Mouse (Mus musculus): ENCODE results near the gene Sobp. TPM values are rescaled to one million over a fixed set of nuclear protein-coding genes. Genes with fewer than 3 reads are reported as not detected.

The Sobp gene
- polyA plus RNA-seq, 1 experiment = not detected

DNA sequence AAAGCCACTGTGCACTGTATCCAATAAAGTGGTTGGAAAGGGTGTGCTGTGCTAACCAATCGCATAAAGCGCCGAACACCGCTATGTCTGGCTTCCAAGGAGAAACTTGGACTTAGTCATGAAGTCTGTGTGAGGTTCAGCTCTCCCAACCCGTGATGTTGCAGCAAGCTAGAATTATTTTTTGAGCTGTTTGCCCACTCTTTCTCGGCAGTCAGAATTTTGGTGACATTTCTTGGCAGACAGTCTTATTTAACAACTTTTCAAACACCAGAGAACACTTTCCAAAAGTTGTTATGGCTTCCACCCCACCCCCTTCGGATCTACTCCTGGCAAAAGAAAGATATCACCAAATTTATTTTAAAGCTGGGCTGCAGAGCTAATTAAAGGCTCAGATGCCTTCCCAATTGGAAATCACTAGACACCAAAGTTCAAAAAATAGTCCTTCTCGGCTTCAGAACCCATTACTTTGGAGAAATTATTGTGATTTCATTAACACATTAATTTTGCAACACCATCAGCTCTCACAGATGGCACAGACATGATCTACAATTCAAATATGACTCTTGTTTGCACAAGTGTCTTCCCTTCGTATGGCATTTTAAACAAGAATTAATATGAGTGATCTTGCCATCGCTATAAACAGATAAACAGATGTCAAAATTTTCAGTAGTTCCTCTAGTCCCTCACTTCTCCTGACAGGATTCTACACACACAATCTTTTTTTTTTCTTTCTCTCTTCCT, 150.7 kb downstream of the Sobp start:
- H3K4me3 ChIP-seq (ENCODE audit: insufficient read depth, low read length) = no peak overlapping the region
- H3K27ac ChIP-seq (ENCODE audit: insufficient read depth, low read depth, low read length) = no peak overlapping the region
- H3K4me1 ChIP-seq (ENCODE audit: control insufficient read depth, insufficient read depth, low read length) = peaks cover 2% of the 10 kb centered on the region; the same call in 1 of the 2 replicates
- TF ChIP-seq CTCF (IDR thresholded peaks at IDR 0.05; ENCODE audit: low read depth, low read length) = no peak
- no peak for TF ChIP-seq POLR2A (IDR thresholded peaks at IDR 0.05; ENCODE audit: borderline replicate concordance, low read depth, low read length)

DNA sequence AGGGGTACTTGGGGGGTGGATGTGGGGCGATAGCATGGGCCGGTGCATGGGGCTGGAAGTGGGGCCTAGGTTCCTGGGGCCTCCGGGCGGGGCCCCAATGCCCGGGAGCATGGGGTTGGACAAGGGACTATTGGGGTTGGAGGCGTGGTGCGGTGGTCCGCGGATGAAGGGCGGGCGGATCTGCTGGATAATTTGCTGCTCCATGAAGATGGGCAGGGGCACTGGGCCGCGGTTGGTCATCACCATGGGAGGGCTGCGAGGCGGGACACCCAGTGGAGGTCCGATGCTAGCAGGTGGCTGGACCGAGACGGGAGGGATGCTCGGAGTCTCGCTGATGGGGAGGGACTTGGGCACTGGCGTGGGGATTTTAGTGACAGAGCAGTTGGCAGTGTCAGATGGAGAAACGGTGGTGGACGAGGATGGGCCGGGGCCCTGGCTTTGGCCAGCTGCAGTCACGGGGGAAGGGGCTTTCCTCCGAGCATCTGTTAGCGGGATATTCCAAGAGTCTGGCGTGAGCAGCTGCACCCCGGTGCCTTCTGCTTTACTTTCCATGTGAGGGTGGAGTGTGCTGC, 152.1 kb downstream of the Sobp start:
- no peak overlapping the region; the same call in 1 of the 2 replicates for H3K4me3 ChIP-seq (ENCODE audit: insufficient read depth, low read length)
- TF ChIP-seq POLR2A (IDR thresholded peaks at IDR 0.05; ENCODE audit: borderline replicate concordance, low read depth, low read length) (no peak), CTCF (IDR thresholded peaks at IDR 0.05; ENCODE audit: low read depth, low read length) (no peak)
- H3K27ac ChIP-seq (ENCODE audit: insufficient read depth, low read depth, low read length) = no peak overlapping the region
- H3K4me1 ChIP-seq (ENCODE audit: control insufficient read depth, insufficient read depth, low read length) = peaks cover 2% of the 10 kb centered on the region; the same call in 1 of the 2 replicates

DNA sequence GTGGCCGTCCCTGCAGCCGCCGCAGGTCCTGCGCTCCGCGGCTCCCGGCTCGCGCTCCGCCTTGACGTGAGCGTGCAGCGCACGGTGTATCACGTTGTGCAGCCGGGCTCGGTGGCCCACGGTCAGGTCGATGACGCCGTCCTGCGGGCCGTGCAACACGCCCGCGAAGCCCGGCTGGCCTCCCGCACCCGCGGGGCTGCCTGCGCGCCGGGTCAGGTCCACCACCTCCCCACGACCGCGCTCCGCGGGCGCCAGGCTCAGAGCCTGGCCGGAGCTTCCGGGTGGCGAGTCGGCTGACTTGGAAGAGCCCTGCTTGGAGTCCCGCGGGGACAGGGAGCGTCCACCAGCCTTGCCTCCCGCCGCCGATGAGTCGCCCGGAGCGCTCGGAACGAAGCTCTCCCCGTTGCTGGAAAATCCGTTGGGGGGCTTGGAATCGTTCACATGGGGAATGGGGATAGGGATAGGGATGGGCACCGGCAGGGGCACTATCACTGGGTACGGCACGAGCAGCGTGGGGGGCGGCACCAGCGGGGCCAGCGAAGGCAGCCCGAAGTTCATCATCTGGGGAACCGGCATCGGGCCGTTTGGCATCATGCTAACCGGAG, 152.7 kb downstream of the Sobp start:
- peak overlapping the region; percentile 65 for H3K4me3 ChIP-seq (ENCODE audit: insufficient read depth, low read length)
- TF ChIP-seq POLR2A (IDR thresholded peaks at IDR 0.05; ENCODE audit: borderline replicate concordance, low read depth, low read length) = no peak
- no peak for TF ChIP-seq CTCF (IDR thresholded peaks at IDR 0.05; ENCODE audit: low read depth, low read length)
- peaks cover 2% of the 10 kb centered on the region; the same call in 1 of the 2 replicates for H3K4me1 ChIP-seq (ENCODE audit: control insufficient read depth, insufficient read depth, low read length)
- H3K27ac ChIP-seq (ENCODE audit: insufficient read depth, low read depth, low read length) = no peak overlapping the region

DNA sequence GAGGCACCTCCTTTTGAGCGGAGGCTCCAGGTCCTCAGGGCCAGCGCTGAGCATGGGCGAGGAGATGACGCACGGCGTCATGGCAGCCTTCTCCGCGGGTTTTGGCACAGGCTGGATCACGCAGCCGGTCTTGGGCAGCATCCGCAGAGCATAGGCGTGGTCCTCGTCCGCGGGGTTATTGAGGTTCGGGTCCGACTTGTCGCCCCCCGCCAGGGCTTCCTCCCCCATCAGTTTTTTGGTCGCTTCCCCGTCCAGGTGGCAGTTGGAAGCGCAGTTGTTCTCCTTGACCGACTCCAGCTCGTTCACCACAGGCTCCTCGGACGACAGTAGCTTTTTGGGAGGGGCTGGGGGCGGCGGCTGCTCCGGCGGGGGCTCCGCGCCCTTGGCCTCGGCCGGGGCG, 153.3 kb downstream of the Sobp start:
- Histone ChIP-seq H3K4me3 (ENCODE audit: insufficient read depth, low read length) (peak overlapping the region; percentile 65), H3K27ac (ENCODE audit: insufficient read depth, low read depth, low read length) (no peak overlapping the region), H3K4me1 (ENCODE audit: control insufficient read depth, insufficient read depth, low read length) (peaks cover 2% of the 10 kb centered on the region; the same call in 1 of the 2 replicates)
- TF ChIP-seq CTCF (IDR thresholded peaks at IDR 0.05; ENCODE audit: low read depth, low read length) = no peak
- TF ChIP-seq POLR2A (IDR thresholded peaks at IDR 0.05; ENCODE audit: borderline replicate concordance, low read depth, low read length) = no peak

DNA sequence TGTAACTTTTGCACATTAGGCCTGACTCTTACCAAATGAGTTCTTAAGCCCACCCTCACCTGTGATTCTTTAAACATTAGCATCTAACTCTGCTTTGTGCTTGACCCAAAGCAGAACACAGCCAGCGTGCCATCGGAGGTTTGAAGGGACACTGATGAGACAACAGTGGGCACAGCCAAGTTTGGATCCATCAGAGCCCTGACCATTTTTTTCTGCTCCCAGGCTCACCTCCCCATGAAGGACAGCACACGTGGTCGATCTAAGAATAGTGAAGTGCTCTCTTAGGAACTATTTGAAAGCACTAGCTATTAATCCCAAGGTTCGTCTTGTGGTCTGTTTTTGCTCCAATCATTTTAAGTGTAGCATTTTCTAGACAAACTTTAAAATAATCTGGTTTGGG, 159.5 kb downstream of the Sobp start:
- H3K4me3 ChIP-seq (ENCODE audit: insufficient read depth, low read length) = no peak overlapping the region
- H3K27ac ChIP-seq (ENCODE audit: insufficient read depth, low read depth, low read length) = no peak overlapping the region
- peaks cover 2% of the 10 kb centered on the region; the same call in 1 of the 2 replicates for H3K4me1 ChIP-seq (ENCODE audit: control insufficient read depth, insufficient read depth, low read length)
- TF ChIP-seq CTCF (IDR thresholded peaks at IDR 0.05; ENCODE audit: low read depth, low read length) (no peak), POLR2A (IDR thresholded peaks at IDR 0.05; ENCODE audit: borderline replicate concordance, low read depth, low read length) (no peak)

DNA sequence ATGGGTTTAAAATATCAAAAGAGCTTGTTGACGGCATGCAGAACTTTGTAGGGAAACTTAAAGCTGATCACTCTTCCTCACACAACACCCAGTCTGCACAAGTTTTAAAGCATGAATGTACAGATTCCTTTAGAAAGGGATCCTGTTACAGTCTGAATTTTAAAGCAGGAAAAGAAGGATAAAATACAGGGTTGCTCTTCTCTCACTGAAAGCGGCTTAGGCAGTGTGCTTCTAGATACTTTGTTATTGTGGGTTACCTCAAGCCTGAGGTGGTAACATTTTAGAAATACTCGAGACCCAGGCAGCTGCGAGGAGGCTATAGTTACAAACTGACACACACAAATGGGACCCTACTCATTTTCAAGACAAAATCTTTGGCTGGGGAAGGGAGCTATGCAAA, 160.0 kb downstream of the Sobp start:
- TF ChIP-seq POLR2A (IDR thresholded peaks at IDR 0.05; ENCODE audit: borderline replicate concordance, low read depth, low read length) (no peak), CTCF (IDR thresholded peaks at IDR 0.05; ENCODE audit: low read depth, low read length) (no peak)

DNA sequence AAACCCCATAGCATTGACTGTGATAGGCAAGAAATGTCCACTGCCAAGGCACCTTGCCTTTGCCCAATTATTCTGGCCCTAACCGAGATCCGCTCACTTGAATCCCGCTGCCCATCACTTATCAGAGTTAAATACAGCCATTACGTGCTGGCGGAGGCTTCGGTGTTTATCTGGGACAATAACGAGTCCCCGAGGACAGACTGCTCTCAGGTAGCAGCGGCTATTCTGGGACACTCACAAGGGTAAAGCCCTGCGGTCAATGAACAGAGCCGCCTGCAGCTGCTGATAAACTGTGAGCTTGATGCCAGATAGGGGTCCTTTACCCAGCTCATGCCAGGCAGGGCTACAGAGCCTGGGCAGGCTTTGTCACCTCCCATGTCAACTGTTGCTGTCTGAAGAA, 166.2 kb downstream of the Sobp start:
- Histone ChIP-seq H3K27ac (ENCODE audit: insufficient read depth, low read depth, low read length) (no peak overlapping the region), H3K4me3 (ENCODE audit: insufficient read depth, low read length) (no peak overlapping the region), H3K4me1 (ENCODE audit: control insufficient read depth, insufficient read depth, low read length) (peaks cover 2% of the 10 kb centered on the region; the same call in 1 of the 2 replicates)
- TF ChIP-seq POLR2A (IDR thresholded peaks at IDR 0.05; ENCODE audit: borderline replicate concordance, low read depth, low read length) (no peak), CTCF (IDR thresholded peaks at IDR 0.05; ENCODE audit: low read depth, low read length) (no peak)

More for the DNA sequence above, 160.0 kb downstream of the Sobp start:
- no peak overlapping the region for H3K4me3 ChIP-seq (ENCODE audit: insufficient read depth, low read length)
- H3K27ac ChIP-seq (ENCODE audit: insufficient read depth, low read depth, low read length) = no peak overlapping the region
- peaks cover 2% of the 10 kb centered on the region; the same call in 1 of the 2 replicates for H3K4me1 ChIP-seq (ENCODE audit: control insufficient read depth, insufficient read depth, low read length)

DNA sequence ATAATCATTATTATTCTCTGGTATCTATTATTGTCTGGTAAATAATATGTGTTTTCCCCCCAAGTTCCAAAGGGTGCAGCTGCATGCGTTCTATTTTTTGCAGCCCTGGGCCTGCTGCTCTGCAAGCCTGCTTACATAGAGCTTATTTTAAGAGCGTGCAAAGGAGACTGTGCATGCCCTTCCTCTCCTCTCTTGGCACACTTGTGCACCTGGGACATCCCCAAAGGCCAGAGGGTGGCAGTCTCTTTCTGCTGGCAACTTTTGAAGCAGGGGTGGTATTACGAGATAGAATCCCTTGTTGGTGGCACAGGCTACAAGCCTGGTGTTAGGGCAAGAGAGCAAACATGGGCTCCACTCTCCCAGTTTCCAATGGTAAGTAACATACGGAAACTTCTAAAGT, 167.8 kb downstream of the Sobp start:
- Histone ChIP-seq H3K27ac (ENCODE audit: insufficient read depth, low read depth, low read length) (no peak overlapping the region), H3K4me1 (ENCODE audit: control insufficient read depth, insufficient read depth, low read length) (peaks cover 5% of the 10 kb centered on the region), H3K4me3 (ENCODE audit: insufficient read depth, low read length) (no peak overlapping the region)
- TF ChIP-seq CTCF (IDR thresholded peaks at IDR 0.05; ENCODE audit: low read depth, low read length) = no peak
- no peak for TF ChIP-seq POLR2A (IDR thresholded peaks at IDR 0.05; ENCODE audit: borderline replicate concordance, low read depth, low read length)

DNA sequence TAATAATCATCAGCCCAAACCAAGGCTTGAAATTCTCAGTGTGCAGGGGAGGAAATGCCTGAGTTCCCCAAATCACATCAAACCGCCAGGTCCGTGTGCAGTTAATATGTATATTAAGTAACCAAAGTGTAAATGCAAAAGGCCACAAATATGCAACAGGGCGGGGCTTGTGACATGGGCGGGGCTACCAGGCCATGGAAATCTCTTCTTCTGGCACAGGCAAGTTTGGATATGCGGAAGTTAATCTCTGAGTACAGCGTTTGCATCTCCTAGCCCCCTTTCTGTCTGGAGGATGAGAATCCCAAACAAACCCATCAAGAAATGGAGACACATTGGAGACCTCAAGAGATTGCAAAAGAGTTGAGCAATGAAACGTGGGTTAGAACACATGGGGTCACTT, 168.7 kb downstream of the Sobp start:
- Histone ChIP-seq H3K4me1 (ENCODE audit: control insufficient read depth, insufficient read depth, low read length) (peaks cover 9% of the 10 kb centered on the region), H3K4me3 (ENCODE audit: insufficient read depth, low read length) (no peak overlapping the region), H3K27ac (ENCODE audit: insufficient read depth, low read depth, low read length) (no peak overlapping the region)
- no peak for TF ChIP-seq POLR2A (IDR thresholded peaks at IDR 0.05; ENCODE audit: borderline replicate concordance, low read depth, low read length)
- TF ChIP-seq CTCF (IDR thresholded peaks at IDR 0.05; ENCODE audit: low read depth, low read length) = no peak

DNA sequence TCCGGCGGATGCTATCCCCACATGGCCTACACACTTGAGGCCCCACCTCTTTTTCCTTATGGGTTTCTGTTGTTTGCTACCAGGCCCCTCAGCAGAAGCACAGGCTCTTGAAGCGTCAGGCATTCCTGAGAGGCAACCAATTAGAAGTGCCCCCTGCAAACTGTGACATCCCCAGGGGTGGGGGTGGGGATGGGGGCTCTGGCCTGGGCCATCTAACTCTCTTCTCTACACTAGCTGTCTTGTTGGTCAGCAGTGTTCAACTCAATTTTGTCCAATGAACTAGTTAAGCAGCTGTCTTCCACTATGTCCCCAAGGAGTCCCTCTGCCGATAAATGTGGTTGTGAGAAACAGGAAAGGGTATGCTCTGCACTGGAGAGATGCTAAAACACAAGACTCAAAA, 169.3 kb downstream of the Sobp start:
- Histone ChIP-seq H3K4me3 (ENCODE audit: insufficient read depth, low read length) (no peak overlapping the region), H3K27ac (ENCODE audit: insufficient read depth, low read depth, low read length) (no peak overlapping the region), H3K4me1 (ENCODE audit: control insufficient read depth, insufficient read depth, low read length) (peaks cover 7% of the 10 kb centered on the region)
- no peak for TF ChIP-seq CTCF (IDR thresholded peaks at IDR 0.05; ENCODE audit: low read depth, low read length)
- no peak for TF ChIP-seq POLR2A (IDR thresholded peaks at IDR 0.05; ENCODE audit: borderline replicate concordance, low read depth, low read length)

Measured in bone marrow macrophage, adult 2 months (primary cell).